In the genomic region with DNA sequence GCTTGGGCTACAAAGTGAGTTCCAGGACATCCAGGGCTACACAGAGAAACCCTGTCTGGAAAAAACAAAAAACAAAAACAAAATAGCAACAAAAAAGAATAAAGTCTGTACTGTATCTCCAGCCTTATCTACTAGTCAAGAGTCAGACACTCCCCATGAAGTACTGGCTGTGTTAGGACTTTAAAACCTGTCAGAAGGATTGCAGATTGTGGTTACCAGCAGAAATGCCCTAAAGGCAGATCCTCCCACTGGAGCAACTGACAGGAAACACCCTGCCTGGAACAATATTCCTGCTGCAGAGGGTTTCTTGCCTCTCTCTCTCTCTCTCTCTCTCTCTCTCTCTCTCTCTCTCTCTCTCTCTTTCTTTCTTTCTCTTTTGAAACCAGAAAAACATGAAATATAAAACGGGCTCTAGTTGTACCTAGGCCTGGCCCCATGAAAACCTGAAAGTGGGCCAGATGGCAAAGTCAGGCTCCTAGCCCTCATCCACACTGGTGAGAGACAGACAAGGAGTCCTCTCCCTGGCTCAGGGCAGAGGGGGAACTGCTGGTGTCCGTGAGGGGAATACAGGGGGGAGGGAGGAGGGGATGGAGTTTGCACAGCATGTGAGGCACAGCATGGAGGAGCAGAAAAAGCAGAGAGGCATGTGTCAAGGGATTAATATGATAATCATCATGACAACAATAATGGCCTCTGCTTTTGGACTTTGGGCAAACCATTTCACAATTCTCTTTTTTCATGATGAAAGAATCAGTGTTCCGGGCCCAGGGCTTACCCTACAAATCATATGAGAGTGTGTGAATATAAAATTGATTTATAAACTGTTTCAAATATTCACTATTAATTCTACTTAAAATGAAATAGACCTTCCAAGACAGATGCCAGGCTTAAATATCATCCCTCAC, we compare ENCODE assay signal across 8 mouse cellular contexts. TPM values are rescaled to one million over a fixed set of nuclear protein-coding genes. Genes with fewer than 3 reads are reported as not detected.
DNase-seq lines count a peak whose midpoint lies in the region; ATAC-seq and TF ChIP-seq lines count a peak whose summit lies in the region.

No protein-coding gene starts in this region.

- H3K9ac ChIP-seq in forebrain, embryonic 12.5 days = no peak overlapping the region
- H3K9ac ChIP-seq in forebrain, embryonic 11.5 days (ENCODE audit: low read length) = no peak overlapping the region
- no peak overlapping the region for H3K9ac ChIP-seq in limb, embryonic 13.5 days

- H3K4me1 ChIP-seq in forebrain, embryonic 12.5 days = peaks cover 24% of the 10 kb centered on the region
- H3K4me1 ChIP-seq in forebrain, embryonic 11.5 days (replicated peaks; ENCODE audit: control insufficient read depth, insufficient read depth, low read length) = peaks cover 9% of the 10 kb centered on the region; the same call in 1 of the 2 replicates
- peaks cover 32% of the 10 kb centered on the region for H3K4me1 ChIP-seq in thymus, adult 2 months (replicated peaks; ENCODE audit: control insufficient read depth, insufficient read depth, low read length)
- H3K4me1 ChIP-seq in limb, embryonic 13.5 days = peaks cover 35% of the 10 kb centered on the region

- no peak overlapping the region for H3K4me3 ChIP-seq in forebrain, embryonic 12.5 days (replicated peaks)
- no peak overlapping the region for H3K4me3 ChIP-seq in forebrain, embryonic 11.5 days (ENCODE audit: low read depth, low read length)
- no peak overlapping the region for H3K4me3 ChIP-seq in thymus, adult 2 months (ENCODE audit: control insufficient read depth, insufficient read depth, low read length)
- H3K4me3 ChIP-seq in limb, embryonic 13.5 days = no peak overlapping the region

- ATAC-seq in forebrain, embryonic 12.5 days (ENCODE audit: low FRiP score) = no peak
- no peak for ATAC-seq in forebrain, embryonic 11.5 days (replicated peaks; ENCODE audit: low FRiP score)
- no peak for ATAC-seq in limb, embryonic 13.5 days (ENCODE audit: low FRiP score, low read depth)

- 55% methylated on average over 3 of the region's 3 CpGs for WGBS in forebrain, embryonic 12.5 days
- 56% methylated on average over 3 of the region's 3 CpGs for WGBS in forebrain, embryonic 11.5 days
- 47% methylated on average over 3 of the region's 3 CpGs for WGBS in thymus, adult 2 months
- 52% methylated on average over 3 of the region's 3 CpGs for WGBS in limb, embryonic 13.5 days

- no peak for DNase-seq in forebrain, embryonic 11.5 days (ENCODE audit: low spot score)
- no peak for DNase-seq in thymus, adult 2 months
- no peak for DNase-seq in thymus, postnatal 10 days (ENCODE audit: low spot score in 2 of 2)
- no peak for DNase-seq in layer of hippocampus, adult 9-10 months (ENCODE audit: low spot score)
- no peak for DNase-seq in left cerebral cortex, adult 18-20 months (ENCODE audit: low spot score in 2 of 2)
- DNase-seq in layer of hippocampus, adult 11-12 months (ENCODE audit: low spot score) = no peak

- no peak overlapping the region for H3K4me2 ChIP-seq in forebrain, embryonic 12.5 days
- H3K4me2 ChIP-seq in forebrain, embryonic 11.5 days (ENCODE audit: low read depth, low read length, severe bottlenecking) = no peak overlapping the region
- no peak overlapping the region for H3K4me2 ChIP-seq in limb, embryonic 13.5 days (replicated peaks)

- TF ChIP-seq CTCF in thymus, adult 2 months (IDR thresholded peaks at IDR 0.05; ENCODE audit: borderline replicate concordance, control insufficient read depth, extremely low read depth, insufficient read depth, low read length, poor library complexity) = no peak

- no peaks in the 10 kb centered on the region for H3K27me3 ChIP-seq in forebrain, embryonic 12.5 days
- H3K27me3 ChIP-seq in forebrain, embryonic 11.5 days (ENCODE audit: control insufficient read depth, insufficient read depth, low read length) = no peaks in the 10 kb centered on the region
- no peaks in the 10 kb centered on the region for H3K27me3 ChIP-seq in thymus, adult 2 months (ENCODE audit: control insufficient read depth, insufficient read depth, low read length)
- no peaks in the 10 kb centered on the region for H3K27me3 ChIP-seq in limb, embryonic 13.5 days

- peak overlapping the region; percentile 53 for H3K27ac ChIP-seq in forebrain, embryonic 12.5 days
- no peak overlapping the region for H3K27ac ChIP-seq in forebrain, embryonic 11.5 days (ENCODE audit: low read depth, low read length)
- H3K27ac ChIP-seq in thymus, adult 2 months (ENCODE audit: control insufficient read depth, insufficient read depth, low read length) = peak overlapping the region; percentile 11; the same call in 1 of the 2 replicates
- peak overlapping the region; percentile 61 for H3K27ac ChIP-seq in limb, embryonic 13.5 days

- TF ChIP-seq POLR2A in thymus, adult 2 months (IDR thresholded peaks at IDR 0.05; ENCODE audit: control insufficient read depth, extremely low read depth, insufficient read depth, low read length, poor library complexity) = no peak

- peaks cover 6% of the 10 kb centered on the region for H3K9me3 ChIP-seq in forebrain, embryonic 12.5 days
- peaks cover 5% of the 10 kb centered on the region; the same call in 1 of the 2 replicates for H3K9me3 ChIP-seq in forebrain, embryonic 11.5 days (ENCODE audit: control insufficient read depth, low read length)
- peaks cover 7% of the 10 kb centered on the region for H3K9me3 ChIP-seq in limb, embryonic 13.5 days

- H3K36me3 ChIP-seq in forebrain, embryonic 12.5 days (replicated peaks) = no peaks in the 10 kb centered on the region
- H3K36me3 ChIP-seq in forebrain, embryonic 11.5 days (ENCODE audit: control insufficient read depth, insufficient read depth, low read length) = no peaks in the 10 kb centered on the region
- no peaks in the 10 kb centered on the region for H3K36me3 ChIP-seq in thymus, adult 2 months (ENCODE audit: control insufficient read depth, insufficient read depth, low read length)
- no peaks in the 10 kb centered on the region for H3K36me3 ChIP-seq in limb, embryonic 13.5 days

RNA-seq across cellular contexts. Expression of a gene that starts 19.3 kb away (rescaled TPM):
- not detected in 2 replicates for polyA plus RNA-seq in forebrain, embryonic 12.5 days (2016; fragmentation: Nextera tagmentation; extraction: Ambion mirVana)
- polyA plus RNA-seq in forebrain, embryonic 11.5 days (2014; fragmentation: Nextera tagmentation; extraction: Ambion mirVana) = not detected in 2 replicates
- not detected in 2 replicates for polyA plus RNA-seq in thymus, adult 2 months (2012; rRNA removed)
- polyA plus RNA-seq in limb, embryonic 13.5 days (2015; fragmentation: Nextera tagmentation; extraction: Ambion mirVana) = not detected in 2 replicates
- not detected for total RNA-seq in left cerebral cortex, adult 18-20 months (2021)

RNA-seq across cellular contexts. Expression of a gene that starts 25.6 kb away (rescaled TPM):
- polyA plus RNA-seq in forebrain, embryonic 12.5 days (2016; fragmentation: Nextera tagmentation; extraction: Ambion mirVana) = 77.9 and 81.8 TPM in 2 replicates
- 71.5 and 74.9 TPM in 2 replicates for polyA plus RNA-seq in forebrain, embryonic 11.5 days (2014; fragmentation: Nextera tagmentation; extraction: Ambion mirVana)
- 39.4 and 45.6 TPM in 2 replicates for polyA plus RNA-seq in thymus, adult 2 months (2012; rRNA removed)
- 64.1 and 65.4 TPM in 2 replicates for polyA plus RNA-seq in limb, embryonic 13.5 days (2015; fragmentation: Nextera tagmentation; extraction: Ambion mirVana)
- total RNA-seq in left cerebral cortex, adult 18-20 months (2021) = 10 to 100 TPM; 50.6 to 56.8 TPM
